Mouse (Mus musculus): ENCODE results near the gene Gm572. TPM values are rescaled to one million over a fixed set of nuclear protein-coding genes. Genes with fewer than 3 reads are reported as not detected.

Gene Gm572
- total RNA-seq, 2 experiments from 2014 or later, result 4.1 to 4.9 TPM

Other genes starting within 250 kb of the Gm572 start
- 10 to 100 TPM; 19.5 to 21.5 TPM for gene Ubiad1, start 198.5 kb upstream of the Gm572 start, total RNA-seq (2021)
- 10 to 100 TPM; 58.2 to 62.7 TPM for gene Mtor, start 194.7 kb upstream of the Gm572 start, total RNA-seq (2021)
- 1 to 10 TPM; 3.9 to 5.6 TPM for gene Angptl7, start 142.9 kb upstream of the Gm572 start, total RNA-seq (2021)
- 10 to 100 TPM; 62.4 to 66.2 TPM for gene Exosc10, start 84.9 kb upstream of the Gm572 start, total RNA-seq (2021)
- gene Srm, start 51.8 kb upstream of the Gm572 start, total RNA-seq (2021), result 10 to 100 TPM; 33.0 to 34.7 TPM
- gene Masp2, start 40.8 kb upstream of the Gm572 start, total RNA-seq (2021), result under 1 TPM in 1 of 2 experiments, not detected in 1; 0.25 TPM
- gene Tardbp, start 16.3 kb upstream of the Gm572 start, total RNA-seq (2021), result 100 to 1,000 TPM; 198 to 204 TPM
- 10 to 100 TPM; 79.5 to 82.9 TPM for gene Casz1, start 161.1 kb downstream of the Gm572 start, total RNA-seq (2021)